Mouse (Mus musculus) adrenal gland, postnatal 4 days (tissue): Measurements from ENCODE around the gene Abcb6. TPM values are rescaled to one million over a fixed set of nuclear protein-coding genes. Genes with fewer than 3 reads are reported as not detected.
A peak's percentile ranks its signal among the peaks of the same experiment; 100 is the strongest.

Experiments
- DNase-seq, 2 experiments: peaks; one replicate each; pipeline ENCODE4 v3.0.0; 2021 to 2022; ENCODE audit warnings: low spot score in 2 of 2, mixed read lengths in 2 of 2
- long read RNA-seq, 2 experiments: library from polyadenylated mRNA; stranded (forward); transcript quantifications; one replicate each; pipeline ENCODE4 v2.0.0; 2021
- total RNA-seq, 2 experiments: library from RNA; stranded (reverse); gene quantifications; 2 replicates each; pipeline ENCODE4 v1.2.3; 2021

Gene Abcb6
- total RNA-seq: 10 to 100 TPM; 42.1 TPM
- long read RNA-seq, experiment 1, transcript Abcb6-201 (19 exons, 2,966 nt): major isoform, 27 of 36 reads
- long read RNA-seq, experiment 1, partial matches to known transcripts: 5 of 36 reads
- long read RNA-seq, experiment 1, other reads (novel, unspliced or antisense): 4 of 36 reads
- long read RNA-seq, experiment 2, transcript Abcb6-201 (19 exons, 2,966 nt): major isoform, 57 of 82 reads
- long read RNA-seq, experiment 2, partial matches to known transcripts: 12 of 82 reads
- long read RNA-seq, experiment 2, other reads (novel, unspliced or antisense): 13 of 82 reads

GRCm38 (mm10) chr1:75180105-75180590 is at the start of gene Abcb6:
Gene Abcb6 (minus strand): TSS chr1:75180392.
- DNase-seq: peak; percentile 52 to 80

- DNase-seq: no peak
These were observed 49.0 kb upstream of the Abcb6 start for GRCm38 (mm10) chr1:75229158-75229557.

GRCm38 (mm10) chr1:75227653-75228052 is 47.5 kb upstream of the Abcb6 start:
- DNase-seq: no peak

- DNase-seq: no peak
These were observed 45.9 kb upstream of the Abcb6 start for GRCm38 (mm10) chr1:75226138-75226537.

GRCm38 (mm10) chr1:75225473-75225872 is 45.3 kb upstream of the Abcb6 start:
- DNase-seq: no peak

- no peak for DNase-seq
These were observed 43.3 kb upstream of the Abcb6 start for GRCm38 (mm10) chr1:75223532-75223931.

GRCm38 (mm10) chr1:75222926-75223325 is 42.7 kb upstream of the Abcb6 start:
- no peak for DNase-seq

- no peak for DNase-seq
These were observed 41.3 kb upstream of the Abcb6 start for GRCm38 (mm10) chr1:75221538-75221937.

- no peak for DNase-seq
These were observed 39.3 kb upstream of the Abcb6 start, which contains the start of gene Tuba4a for GRCm38 (mm10) chr1:75219531-75219930. Gene Tuba4a (minus strand): TSS chr1:75219865.

- DNase-seq: peak in 1 of 2 experiments; percentile 63
These were observed 38.9 kb upstream of the Abcb6 start for GRCm38 (mm10) chr1:75219078-75219477.

GRCm38 (mm10) chr1:75218227-75219001 is 38.2 kb upstream of the Abcb6 start:
- no peak for DNase-seq

GRCm38 (mm10) chr1:75217893-75218226 is 37.7 kb upstream of the Abcb6 start:
- DNase-seq: no peak

- DNase-seq: no peak
These were observed 36.8 kb upstream of the Abcb6 start for GRCm38 (mm10) chr1:75216797-75217585.

- no peak for DNase-seq
These were observed 35.6 kb upstream of the Abcb6 start for GRCm38 (mm10) chr1:75215785-75216184.

- DNase-seq: no peak
These were observed 34.7 kb upstream of the Abcb6 start for GRCm38 (mm10) chr1:75214886-75215285.

GRCm38 (mm10) chr1:75214442-75214841 is 34.2 kb upstream of the Abcb6 start:
- DNase-seq: no peak

- DNase-seq: no peak
These were observed 32.9 kb upstream of the Abcb6 start for GRCm38 (mm10) chr1:75213096-75213495.

GRCm38 (mm10) chr1:75212542-75212941 is 32.4 kb upstream of the Abcb6 start:
- no peak for DNase-seq

GRCm38 (mm10) chr1:75211141-75211708 is 31.0 kb upstream of the Abcb6 start:
- no peak for DNase-seq

GRCm38 (mm10) chr1:75210136-75211087 is 30.2 kb upstream of the Abcb6 start, which contains the start of the genes Glb1l and Stk16:
Gene Glb1l (minus strand): TSS chr1:75210813.
Gene Stk16 (plus strand): TSS chr1:75210838.
- peak; percentile 89 to 91 for DNase-seq
